13 mouse cellular contexts compared by ENCODE assay signal in genomic region chr11:115089853-115090252, GRCm38 (mm10). TPM values are rescaled to one million over a fixed set of nuclear protein-coding genes. Genes with fewer than 3 reads are reported as not detected.
DNase-seq lines count a peak whose midpoint lies in the region; TF ChIP-seq lines count a peak whose summit lies in the region.
"Had no signal": no experiment of that assay in that cellular context is flagged by ENCODE, and none has a peak within 500 bp of the region (broad histone marks: within the 10 kb centered on the region; RNA-seq: fewer than 3 reads in every experiment).

No protein-coding gene starts in this region.

- H3K4me1 ChIP-seq in ES-E14 (ENCODE audit: control insufficient read depth in 2 of 2, insufficient read depth in 2 of 2, low read length in 2 of 2, poor library complexity in 1 of 2): peaks cover 0 to 4% of the 10 kb centered on the region in 2 experiments; a peak in 2 of 4 replicates

- peak; percentile 53 for TF ChIP-seq CTCF in left cerebral cortex, adult 2 months (IDR thresholded peaks at IDR 0.05)

- in situ Hi-C loops in ES-E14 (cut with MboI; ENCODE audit: low sequenced_read_pairs in 2 of 2, unreplicated experiment in 2 of 2): loop anchor here in 1 of 2 experiments (5.0 kb wide), 1 partner anchor 62 kb away; no protein-coding TSS in a partner anchor

- no peaks in the 10 kb centered on the region for H3K36me3 ChIP-seq in ES-E14 (ENCODE audit: control insufficient read depth, insufficient read depth, low read length, poor library complexity, severe bottlenecking)
- H3K36me3 ChIP-seq: embryonic facial prominence, embryonic 10.5 days; forebrain, embryonic 15.5 days; midbrain, embryonic 15.5 days had no signal

- 0 out of 2 replicates have a peak, but pooled peaks cover 3% of the 10 kb centered on the region for H3K9me3 ChIP-seq in ES-E14 (ENCODE audit: control insufficient read depth, insufficient read depth, low read depth, low read length)
- H3K9me3 ChIP-seq: midbrain, embryonic 15.5 days had no signal

- intact Hi-C loops in left cerebral cortex, adult 2 months (cut with DNase I): no loop called here

- DNase-seq in left cerebral cortex, adult 2 months (ENCODE audit: extremely low spot score in 1 of 2, low spot score in 2 of 2): no peak
- DNase-seq in left cerebral cortex, adult 18-20 months (ENCODE audit: low spot score in 2 of 2): no peak
- peak; percentile 42 to 43 for DNase-seq in B cell, adult 2 months
- no peak for DNase-seq in ES-E14 (ENCODE audit: low read depth, low spot score)
- DNase-seq in induced T-regulatory cell, adult 2 months (ENCODE audit: low read depth): peak; percentile 62
- no peak for DNase-seq in embryo, embryonic 10 days (ENCODE audit: low spot score)
- no peak for DNase-seq in adrenal gland, adult (ENCODE audit: inconsistent age in 2 of 2, low spot score in 1 of 2)
- DNase-seq: cerebellum, adult 11 months; heart, postnatal 36 days; kidney, adult 9 months had no signal

- no peak overlapping the region for H3K4me3 ChIP-seq in left cerebral cortex, adult 2 months
- no peak overlapping the region for H3K4me3 ChIP-seq in ES-E14 (ENCODE audit: insufficient read depth in 1 of 2, low read depth in 1 of 2, low read length in 2 of 2, poor library complexity in 1 of 2, severe bottlenecking in 1 of 2)
- H3K4me3 ChIP-seq: embryonic facial prominence, embryonic 10.5 days; forebrain, embryonic 15.5 days; midbrain, embryonic 15.5 days had no signal

- no peak overlapping the region for H3K9ac ChIP-seq in ES-E14 (ENCODE audit: insufficient read depth, low read depth, low read length, poor library complexity, severe bottlenecking)
- H3K9ac ChIP-seq: forebrain, embryonic 15.5 days; midbrain, embryonic 15.5 days had no signal

- no peak overlapping the region for H3K27ac ChIP-seq in left cerebral cortex, adult 2 months
- no peak overlapping the region for H3K27ac ChIP-seq in ES-E14 (ENCODE audit: insufficient read depth, low read depth, low read length, poor library complexity, severe bottlenecking)
- H3K27ac ChIP-seq: embryonic facial prominence, embryonic 10.5 days; forebrain, embryonic 15.5 days; midbrain, embryonic 15.5 days had no signal

TF ChIP-seq in ES-E14, 5 proteins besides CTCF, POLR2A, EP300 and RAD21:
- TF ChIP-seq ZNF384 (IDR thresholded peaks at IDR 0.05; ENCODE audit: low read depth, low read length): no peak
- TF ChIP-seq MAFK (IDR thresholded peaks at IDR 0.05; ENCODE audit: insufficient read depth, low read depth, low read length): no peak
- TF ChIP-seq CHD2 (IDR thresholded peaks at IDR 0.05; ENCODE audit: low read depth, low read length): no peak
- TF ChIP-seq HCFC1 (IDR thresholded peaks at IDR 0.05; ENCODE audit: borderline replicate concordance, insufficient read depth, low read length): no peak
- peak; percentile 59; the same call in 1 of the 2 replicates for TF ChIP-seq ZC3H11A (IDR thresholded peaks at IDR 0.05; ENCODE audit: borderline replicate concordance, low read depth, low read length)

RNA-seq across cellular contexts. Expression of gene Rab37, which starts 1.4 kb away (rescaled TPM):
- 1 to 10 TPM; 1.8 to 2.4 TPM for total RNA-seq in left cerebral cortex, adult 2 months (2021)
- total RNA-seq in left cerebral cortex, adult 18-20 months (2021): 1 to 10 TPM; 3.3 to 3.8 TPM
- total RNA-seq in ES-E14 (2012; rRNA removed): 0.67 and 0.85 TPM in 2 replicates

RNA-seq across cellular contexts. Expression of gene Cd300e, which starts 27.9 kb away (rescaled TPM):
- total RNA-seq in left cerebral cortex, adult 2 months (2021): under 1 TPM in 1 of 2 experiments, not detected in 1; 0.27 TPM
- total RNA-seq in left cerebral cortex, adult 18-20 months (2021): not detected
- 0.09 and 0.11 TPM in 2 replicates for total RNA-seq in ES-E14 (2012; rRNA removed)

RNA-seq across cellular contexts. Expression of gene Cd300ld3, which starts 41.6 kb away (rescaled TPM):
- total RNA-seq in left cerebral cortex, adult 2 months (2021): under 1 TPM in 1 of 2 experiments, not detected in 1; 0.77 TPM
- total RNA-seq in left cerebral cortex, adult 18-20 months (2021): under 1 TPM; 0.60 to 0.82 TPM
- not detected in 2 replicates for total RNA-seq in ES-E14 (2012; rRNA removed)

RNA-seq across cellular contexts. Expression of gene Cd300lf, which starts 43.9 kb away (rescaled TPM):
- total RNA-seq in left cerebral cortex, adult 2 months (2021): under 1 TPM in 1 of 2 experiments, not detected in 1; 0.58 TPM
- total RNA-seq in left cerebral cortex, adult 18-20 months (2021): under 1 TPM; 0.30 to 0.42 TPM
- total RNA-seq in ES-E14 (2012; rRNA removed): 0.40 and 0.42 TPM in 2 replicates

RNA-seq across cellular contexts. Expression of gene Cd300ld5, which starts 52.3 kb away (rescaled TPM):
- total RNA-seq in left cerebral cortex, adult 2 months (2021): under 1 TPM; 0.77 to 0.96 TPM
- total RNA-seq in left cerebral cortex, adult 18-20 months (2021): under 1 TPM; 0.60 to 0.82 TPM
- not detected in 2 replicates for total RNA-seq in ES-E14 (2012; rRNA removed)

Comparison
In these comparisons a context has a peak if more than half of its experiments do, and no peak if none do; other contexts are left out.
1. DNase-seq: peak in B cell, adult 2 months (2 of 2) and induced T-regulatory cell, adult 2 months (single experiment); none in left cerebral cortex, adult 2 months (0 of 2), left cerebral cortex, adult 18-20 months (0 of 2), ES-E14 (single experiment), embryo, embryonic 10 days (single experiment) and adrenal gland, adult (0 of 2).